Mouse (Mus musculus) intestine, embryonic 15.5 days (tissue): ENCODE measurements around the gene 4931440F15Rik. TPM values are rescaled to one million over a fixed set of nuclear protein-coding genes. Genes with fewer than 3 reads are reported as not detected.

Experiments used
- ATAC-seq: fragments of 200-750 bp; cut with Nextera tagmentation; 2 replicates; pipeline ENCODE4 v1.8.0; 2017; ENCODE audit warnings: moderate TSS enrichment, moderate library complexity
- H3K27ac ChIP-seq: fragments of 300-500 bp; sonication (generic); 2 replicates; pipeline ENCODE4 v1.5.1; 2015; ENCODE audit warnings: mild to moderate bottlenecking, inconsistent platforms
- H3K27me3 ChIP-seq: fragments of 300-500 bp; sonication (generic); replicated peaks from 2 replicates; pipeline ENCODE4 v1.6.1; 2015; ENCODE audit warnings: inconsistent platforms
- H3K36me3 ChIP-seq: fragments of 300-500 bp; sonication (generic); 2 replicates; pipeline ENCODE4 v1.6.1; 2015; ENCODE audit warnings: inconsistent platforms
- H3K4me1 ChIP-seq: fragments of 300-500 bp; sonication (generic); replicated peaks from 2 replicates; pipeline ENCODE4 v1.6.1; 2015; ENCODE audit warnings: inconsistent platforms
- H3K4me2 ChIP-seq: fragments of 300-500 bp; sonication (generic); replicated peaks from 2 replicates; pipeline ENCODE4 v1.6.1; 2015; ENCODE audit warnings: mild to moderate bottlenecking, inconsistent platforms
- H3K4me3 ChIP-seq: fragments of 300-500 bp; sonication (generic); replicated peaks from 2 replicates; pipeline ENCODE4 v1.5.1; 2015; ENCODE audit warnings: inconsistent platforms
- H3K9ac ChIP-seq: fragments of 300-500 bp; sonication (generic); 2 replicates; pipeline ENCODE4 v1.6.1; 2015; ENCODE audit warnings: inconsistent platforms
- H3K9me3 ChIP-seq: fragments of 300-500 bp; sonication (generic); 2 replicates; pipeline ENCODE4 v1.6.1; 2016; ENCODE audit warnings: inconsistent platforms
- WGBS: fragments of 180-500 bp; shearing (Covaris S2); methylation state at CpG from one replicate; pipeline ENCODE4 v1.1.7; 2015; 5-methylcytosine and 5-hydroxymethylcytosine counted together
- polyA plus RNA-seq: library from polyadenylated mRNA; unstranded; fragments of >200 nt; fragmentation: Nextera tagmentation; extraction: Ambion mirVana; gene quantifications from 2 replicates; pipeline ENCODE4 v1.2.1, GENCODE M21; 2015

Gene 4931440F15Rik
- polyA plus RNA-seq, 1 experiment from 2014 or later = 0.06 TPM

- no peak for ATAC-seq
- no peak overlapping the region for H3K9ac ChIP-seq
- H3K27ac ChIP-seq = no peak overlapping the region
- no peaks in the 10 kb centered on the region for H3K4me1 ChIP-seq
- no peaks in the 10 kb centered on the region for H3K27me3 ChIP-seq
- 53% methylated on average over 2 of the region's 2 CpGs for WGBS
- H3K36me3 ChIP-seq = no peaks in the 10 kb centered on the region
- no peak overlapping the region for H3K4me3 ChIP-seq
- H3K4me2 ChIP-seq = no peak overlapping the region
- H3K9me3 ChIP-seq = no peaks in the 10 kb centered on the region
Observed at GRCm38 (mm10) chr11:29794475-29794874, 31.0 kb downstream of the 4931440F15Rik start.

- H3K4me2 ChIP-seq = no peak overlapping the region
- ATAC-seq = no peak
- WGBS = 84% methylated on average over 2 of the region's 2 CpGs
- H3K27me3 ChIP-seq = no peaks in the 10 kb centered on the region
- no peaks in the 10 kb centered on the region for H3K36me3 ChIP-seq
- no peak overlapping the region for H3K4me3 ChIP-seq
- no peak overlapping the region for H3K27ac ChIP-seq
- H3K9me3 ChIP-seq = no peaks in the 10 kb centered on the region
- H3K4me1 ChIP-seq = no peaks in the 10 kb centered on the region
- no peak overlapping the region for H3K9ac ChIP-seq
Observed at GRCm38 (mm10) chr11:29790796-29791195, 34.7 kb downstream of the 4931440F15Rik start.

GRCm38 (mm10) chr11:29788921-29789638 lies 36.4 kb downstream of the 4931440F15Rik start:
- Histone ChIP-seq H3K36me3 (no peaks in the 10 kb centered on the region), H3K4me2 (no peak overlapping the region), H3K9me3 (no peaks in the 10 kb centered on the region), H3K27me3 (no peaks in the 10 kb centered on the region), H3K4me1 (no peaks in the 10 kb centered on the region), H3K27ac (no peak overlapping the region), H3K4me3 (no peak overlapping the region), H3K9ac (no peak overlapping the region)
- WGBS = 76% methylated on average over 6 of the region's 6 CpGs
- ATAC-seq = no peak

DNA sequence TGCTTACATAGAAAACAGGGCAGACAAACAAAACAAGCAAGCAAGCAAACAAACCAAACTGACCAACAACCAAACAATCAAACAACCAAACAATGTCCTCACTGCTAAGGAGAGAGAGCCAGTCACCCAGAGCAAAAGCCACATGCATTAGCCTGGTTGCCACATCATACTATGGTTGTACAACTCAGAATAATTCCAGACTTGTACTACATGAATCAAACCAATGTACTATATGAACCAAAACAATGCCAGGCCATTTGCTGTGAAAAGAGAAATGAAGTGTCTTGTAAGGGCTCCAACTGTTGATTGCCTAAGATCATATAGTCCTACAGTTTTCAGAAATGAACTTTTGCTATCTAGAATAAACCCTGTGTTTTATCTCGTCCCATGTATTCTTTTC lies 37.0 kb downstream of the 4931440F15Rik start:
- no peaks in the 10 kb centered on the region for H3K9me3 ChIP-seq
- 67% methylated on average over 1 of the region's 1 CpGs for WGBS
- no peak for ATAC-seq
- no peak overlapping the region for H3K9ac ChIP-seq
- no peak overlapping the region for H3K27ac ChIP-seq
- no peaks in the 10 kb centered on the region for H3K27me3 ChIP-seq
- H3K36me3 ChIP-seq = no peaks in the 10 kb centered on the region
- no peak overlapping the region for H3K4me3 ChIP-seq
- H3K4me1 ChIP-seq = no peaks in the 10 kb centered on the region
- no peak overlapping the region for H3K4me2 ChIP-seq

DNA sequence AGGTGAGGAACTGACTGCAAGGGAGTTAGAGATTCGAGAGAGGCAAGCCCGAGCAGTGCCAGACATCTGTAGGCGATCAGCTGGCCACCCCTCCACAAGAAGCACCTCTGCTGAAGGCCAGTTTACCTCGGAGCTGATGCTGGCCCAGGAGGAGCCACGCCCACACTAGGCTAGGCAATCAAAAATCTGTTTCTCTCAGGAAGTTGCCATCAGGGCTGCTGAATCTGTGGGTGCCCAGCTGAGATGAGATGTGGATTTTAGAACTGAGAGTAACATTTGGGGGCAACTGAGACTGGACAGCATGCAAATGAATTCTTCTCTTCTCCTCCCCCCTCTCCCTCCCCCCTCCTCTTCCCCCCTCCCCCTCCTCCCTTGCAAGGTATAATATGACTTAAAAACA lies 38.0 kb downstream of the 4931440F15Rik start:
- H3K4me3 ChIP-seq = no peak overlapping the region
- ATAC-seq = no peak
- H3K27me3 ChIP-seq = no peaks in the 10 kb centered on the region
- no peaks in the 10 kb centered on the region for H3K4me1 ChIP-seq
- no peaks in the 10 kb centered on the region for H3K9me3 ChIP-seq
- 15% methylated on average over 5 of the region's 5 CpGs for WGBS
- no peak overlapping the region for H3K9ac ChIP-seq
- no peak overlapping the region for H3K27ac ChIP-seq
- H3K4me2 ChIP-seq = no peak overlapping the region
- H3K36me3 ChIP-seq = no peaks in the 10 kb centered on the region

GRCm38 (mm10) chr11:29786583-29787219 lies 38.8 kb downstream of the 4931440F15Rik start:
- Histone ChIP-seq H3K4me2 (no peak overlapping the region), H3K27me3 (no peaks in the 10 kb centered on the region), H3K4me1 (no peaks in the 10 kb centered on the region), H3K9me3 (no peaks in the 10 kb centered on the region), H3K9ac (no peak overlapping the region), H3K27ac (no peak overlapping the region), H3K36me3 (no peaks in the 10 kb centered on the region), H3K4me3 (no peak overlapping the region)
- no peak for ATAC-seq
- 78% methylated on average over 6 of the region's 6 CpGs for WGBS

DNA sequence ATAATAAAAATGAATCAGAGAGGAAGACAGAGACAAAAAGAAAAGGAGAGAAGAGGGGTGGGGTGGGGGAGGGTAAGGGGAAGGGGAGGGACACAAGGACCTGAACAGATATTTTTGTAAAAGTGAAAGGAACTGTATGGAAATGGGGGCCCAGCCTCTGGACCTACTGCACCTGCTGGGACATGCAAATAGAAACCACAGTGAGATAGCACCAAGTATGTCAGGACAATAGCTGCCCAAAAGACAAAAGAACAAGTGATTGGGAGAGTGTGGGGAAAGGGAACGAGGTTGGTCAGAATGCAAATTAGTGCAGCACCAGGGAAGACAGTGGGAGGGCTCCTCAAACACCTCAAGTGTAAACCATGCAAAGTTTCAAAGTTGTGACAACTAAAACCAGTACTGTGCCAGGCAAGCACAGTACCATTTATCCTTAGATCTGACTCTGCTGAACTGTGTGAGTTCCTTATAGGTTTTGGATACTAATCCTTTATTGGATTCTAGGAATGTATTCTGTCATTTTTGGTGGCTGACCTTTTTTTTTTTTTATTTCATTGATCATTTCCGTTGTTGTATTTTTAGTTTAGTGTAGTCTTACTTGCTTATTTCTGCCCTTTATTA lies 46.0 kb downstream of the 4931440F15Rik start:
- no peak overlapping the region for H3K4me3 ChIP-seq
- H3K4me1 ChIP-seq = no peaks in the 10 kb centered on the region
- H3K27ac ChIP-seq = no peak overlapping the region
- no peaks in the 10 kb centered on the region for H3K9me3 ChIP-seq
- no peak for ATAC-seq
- 51% methylated on average over 2 of the region's 2 CpGs for WGBS
- no peaks in the 10 kb centered on the region for H3K27me3 ChIP-seq
- no peak overlapping the region for H3K9ac ChIP-seq
- H3K36me3 ChIP-seq = no peaks in the 10 kb centered on the region
- H3K4me2 ChIP-seq = no peak overlapping the region

GRCm38 (mm10) chr11:29778936-29779335 lies 46.5 kb downstream of the 4931440F15Rik start:
- no peaks in the 10 kb centered on the region for H3K27me3 ChIP-seq
- ATAC-seq = no peak
- H3K4me3 ChIP-seq = no peak overlapping the region
- H3K36me3 ChIP-seq = no peaks in the 10 kb centered on the region
- no peak overlapping the region for H3K4me2 ChIP-seq
- H3K27ac ChIP-seq = no peak overlapping the region
- no peaks in the 10 kb centered on the region for H3K4me1 ChIP-seq
- 70% methylated on average over 3 of the region's 3 CpGs for WGBS
- H3K9me3 ChIP-seq = no peaks in the 10 kb centered on the region
- no peak overlapping the region for H3K9ac ChIP-seq

DNA sequence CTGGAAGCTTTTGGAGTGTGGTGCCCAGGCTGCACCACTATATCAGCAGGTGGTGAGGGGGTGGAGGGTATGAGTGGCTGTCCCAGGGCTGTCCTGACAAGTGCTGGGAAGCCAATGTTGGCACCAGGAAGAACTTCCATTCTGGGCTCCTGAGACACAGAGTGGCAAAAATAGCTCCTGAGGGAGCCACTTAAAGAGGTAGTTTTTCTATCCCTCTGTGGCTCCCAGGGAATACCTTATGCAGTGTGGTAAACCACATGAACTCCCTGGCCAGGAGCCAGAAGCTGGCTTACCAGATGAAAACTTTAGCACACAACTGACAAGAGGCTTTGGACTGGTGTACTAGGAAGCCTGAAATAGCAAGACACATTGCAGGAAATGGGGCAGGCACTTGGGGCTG lies 47.5 kb downstream of the 4931440F15Rik start:
- Histone ChIP-seq H3K9ac (no peak overlapping the region), H3K4me3 (no peak overlapping the region), H3K36me3 (no peaks in the 10 kb centered on the region), H3K9me3 (no peaks in the 10 kb centered on the region), H3K27ac (no peak overlapping the region), H3K4me2 (no peak overlapping the region), H3K27me3 (no peaks in the 10 kb centered on the region), H3K4me1 (no peaks in the 10 kb centered on the region)
- ATAC-seq = no peak

DNA sequence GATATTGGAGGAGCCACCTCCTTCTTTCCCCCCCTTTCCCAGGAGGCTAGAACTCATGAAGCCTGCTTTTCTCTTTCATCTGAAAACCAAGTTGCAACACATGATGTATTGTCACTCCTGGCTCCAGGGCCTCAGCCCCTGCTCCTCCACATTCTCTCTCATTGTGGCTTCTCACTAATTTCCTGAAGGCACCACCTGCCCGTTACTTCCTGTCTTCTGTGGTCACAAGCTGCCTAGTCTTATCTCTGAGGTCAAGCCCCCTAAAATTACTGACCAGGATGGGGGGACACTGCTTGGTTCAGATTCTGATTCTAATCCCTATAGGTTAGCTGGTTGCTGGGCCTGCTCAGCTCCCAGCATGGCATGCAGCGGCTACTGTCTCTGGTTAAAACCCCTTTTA lies 50.7 kb downstream of the 4931440F15Rik start:
- Histone ChIP-seq H3K9me3 (no peaks in the 10 kb centered on the region), H3K36me3 (no peaks in the 10 kb centered on the region), H3K9ac (no peak overlapping the region), H3K4me3 (no peak overlapping the region), H3K27ac (no peak overlapping the region), H3K27me3 (no peaks in the 10 kb centered on the region), H3K4me2 (no peak overlapping the region), H3K4me1 (no peaks in the 10 kb centered on the region)
- ATAC-seq = no peak
- WGBS = 69% methylated on average over 2 of the region's 2 CpGs

DNA sequence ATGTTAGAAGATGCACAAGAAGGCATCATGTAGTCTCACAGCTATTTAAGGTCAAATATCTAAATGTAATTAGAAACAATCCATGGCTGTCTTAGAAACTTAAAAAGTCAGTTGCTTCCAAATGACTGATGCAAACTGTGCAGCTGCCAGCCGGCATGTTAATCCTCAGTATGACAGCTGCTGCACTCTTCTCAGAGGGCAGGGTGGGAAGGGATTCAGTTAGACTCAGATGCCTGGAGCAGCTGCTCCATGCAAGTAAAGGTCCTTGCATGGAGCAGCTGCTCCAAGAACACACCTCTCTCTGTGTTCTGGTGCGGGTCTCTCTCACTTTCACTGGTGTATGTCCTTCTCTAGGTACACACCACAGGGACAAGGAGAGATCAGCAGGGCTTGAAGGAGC lies 51.2 kb downstream of the 4931440F15Rik start:
- 38% methylated on average over 2 of the region's 2 CpGs for WGBS
- Histone ChIP-seq H3K4me2 (no peak overlapping the region), H3K36me3 (no peaks in the 10 kb centered on the region), H3K27me3 (no peaks in the 10 kb centered on the region), H3K9ac (no peak overlapping the region), H3K4me1 (no peaks in the 10 kb centered on the region), H3K9me3 (no peaks in the 10 kb centered on the region), H3K4me3 (no peak overlapping the region), H3K27ac (no peak overlapping the region)
- no peak for ATAC-seq
